Mouse (Mus musculus) frontal cortex, postnatal 36 days (tissue): Measurements from ENCODE around the gene Prkcd.
"Not testable (repeated sequence)": the region's sequence is repeated elsewhere in the genome, so short reads cannot be mapped to it uniquely, and the experiment has no call there.

Experiments used
- DNase-seq, 2 experiments: peaks; one replicate each; pipeline ENCODE4 v3.0.0; 2022; ENCODE audit warnings: low spot score in 2 of 2

Prkcd gene

DNA sequence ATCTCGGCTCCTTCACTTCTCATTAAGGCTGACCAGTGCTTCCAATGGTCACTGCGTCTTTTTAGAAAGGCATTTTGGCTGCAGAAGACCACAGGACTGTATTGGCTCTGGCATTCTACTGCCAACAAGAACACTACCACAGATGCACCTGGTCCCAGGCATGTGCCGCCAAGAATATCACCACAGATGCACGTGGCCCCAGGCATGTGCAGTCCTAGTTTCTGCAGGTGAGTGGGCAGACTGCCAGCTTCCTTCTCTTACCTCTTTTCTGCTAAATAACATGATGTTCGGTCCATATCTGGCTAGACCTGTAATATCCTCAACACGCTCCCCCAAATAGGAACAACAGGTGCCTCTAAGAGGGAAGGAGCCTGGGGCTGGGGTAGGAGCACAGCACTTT is 17.8 kb downstream of the Prkcd start:
- no peak for DNase-seq

DNA sequence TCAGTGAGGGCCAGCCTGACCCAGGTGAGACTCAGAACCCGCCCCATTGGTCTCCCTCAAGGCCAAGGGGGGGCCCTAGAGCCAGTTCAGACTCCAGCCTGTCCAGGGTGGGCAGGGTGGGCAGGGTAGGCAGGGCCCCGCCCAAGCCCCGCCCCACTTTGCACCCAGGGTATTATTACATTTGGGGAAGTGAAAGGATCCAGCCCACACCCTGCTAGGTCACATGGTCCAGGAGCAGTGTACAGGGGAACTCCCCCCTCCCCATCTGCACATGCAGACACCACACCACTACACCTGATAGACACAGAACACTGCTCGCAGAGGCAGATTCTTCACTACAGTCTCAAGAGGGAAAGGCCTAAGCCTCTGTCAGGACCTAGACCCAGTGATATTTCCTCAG is 18.3 kb downstream of the Prkcd start:
- DNase-seq: no peak

DNA sequence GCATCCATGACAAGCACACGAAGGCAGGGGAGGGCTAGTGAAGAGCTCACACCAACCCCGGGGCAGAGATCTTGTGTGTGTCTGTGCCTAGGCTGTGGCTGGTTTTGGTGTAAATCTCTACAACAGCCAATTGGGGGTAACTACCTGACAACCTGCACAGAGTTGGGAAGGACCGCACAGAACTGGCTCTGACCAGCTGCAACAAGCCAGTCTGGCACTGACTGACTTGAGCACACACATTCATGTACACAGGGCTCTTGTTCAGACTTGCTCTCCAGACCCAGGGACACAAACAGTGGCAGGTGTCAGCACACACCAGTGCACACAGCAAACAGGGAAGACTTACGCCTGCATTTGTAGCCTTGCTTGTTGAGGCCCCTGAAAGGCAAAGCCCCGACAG is 19.2 kb downstream of the Prkcd start:
- no peak for DNase-seq

DNA sequence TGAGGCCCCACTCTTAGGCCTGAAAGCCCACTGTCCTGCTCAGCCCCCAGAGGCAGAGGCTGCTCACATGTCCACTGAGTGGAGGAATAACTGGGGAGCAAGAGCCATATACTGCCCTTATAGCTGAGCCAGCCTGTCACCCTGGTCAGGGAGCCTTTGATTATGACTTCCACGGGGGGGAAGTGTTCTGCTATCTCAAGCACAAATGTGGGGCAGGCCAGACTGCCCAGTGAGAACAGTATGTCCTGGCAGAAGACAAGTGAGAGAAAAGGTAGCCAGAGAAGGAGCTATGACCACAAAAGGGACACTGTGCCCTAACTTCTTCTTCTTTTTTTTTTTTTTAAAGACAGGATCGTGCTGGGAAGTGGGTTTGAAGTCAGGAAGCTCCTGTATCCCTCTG is 28.9 kb downstream of the Prkcd start:
- no peak for DNase-seq

DNA sequence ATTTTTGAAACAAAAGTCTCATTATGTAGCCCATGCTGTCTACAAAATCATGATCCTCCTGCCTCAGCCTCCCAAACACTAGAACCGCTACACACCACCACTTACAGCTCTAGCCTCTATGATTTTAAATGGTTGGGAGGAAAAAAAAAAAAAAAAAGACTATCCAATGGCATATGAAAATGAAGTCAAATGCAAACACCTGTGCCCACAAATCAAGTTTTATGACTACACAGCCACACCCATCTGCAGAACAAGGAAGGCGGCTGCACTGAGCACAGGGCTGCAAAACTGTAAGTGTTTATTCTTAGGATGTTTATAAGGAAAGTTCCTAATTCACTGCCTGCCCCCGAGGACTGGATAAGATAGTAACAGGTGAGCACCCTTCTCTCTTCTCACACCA is 29.6 kb downstream of the Prkcd start:
- no peak for DNase-seq

DNA sequence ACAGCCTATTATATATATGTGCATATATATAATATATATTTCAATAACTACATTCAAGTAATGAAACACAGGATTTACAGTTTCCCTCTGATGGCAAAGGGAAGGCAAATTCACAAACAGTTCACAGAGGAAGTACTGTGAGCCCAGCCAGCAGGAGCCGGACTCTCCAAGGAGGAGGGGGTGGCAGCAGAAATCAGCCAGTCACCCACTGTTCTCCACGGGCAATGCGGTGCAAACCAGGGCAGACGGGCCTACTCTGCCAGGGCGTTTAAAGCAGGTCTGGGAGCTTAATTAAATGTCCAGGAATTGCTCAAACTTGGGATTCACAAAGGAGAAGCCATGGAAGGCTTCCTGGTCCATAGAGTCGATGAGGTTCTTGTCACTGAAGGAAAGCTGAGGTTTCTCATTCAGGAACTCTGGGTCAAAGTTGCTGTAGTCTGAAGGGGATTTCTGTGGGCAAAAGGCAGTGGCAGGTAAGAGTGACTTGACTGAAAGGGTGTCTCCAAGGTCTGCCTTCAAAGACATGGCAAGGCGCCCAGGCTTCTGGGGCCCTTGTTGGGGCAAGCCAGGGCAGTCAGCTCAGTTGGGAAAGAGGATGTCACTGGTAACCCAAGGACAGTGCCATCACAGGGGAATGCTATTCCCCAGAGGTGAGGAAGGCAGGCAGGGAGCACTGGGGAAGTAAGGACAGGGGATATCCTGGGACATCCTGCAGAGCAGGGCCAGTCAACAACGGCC is 30.3 kb downstream of the Prkcd start:
- DNase-seq: no peak

DNA sequence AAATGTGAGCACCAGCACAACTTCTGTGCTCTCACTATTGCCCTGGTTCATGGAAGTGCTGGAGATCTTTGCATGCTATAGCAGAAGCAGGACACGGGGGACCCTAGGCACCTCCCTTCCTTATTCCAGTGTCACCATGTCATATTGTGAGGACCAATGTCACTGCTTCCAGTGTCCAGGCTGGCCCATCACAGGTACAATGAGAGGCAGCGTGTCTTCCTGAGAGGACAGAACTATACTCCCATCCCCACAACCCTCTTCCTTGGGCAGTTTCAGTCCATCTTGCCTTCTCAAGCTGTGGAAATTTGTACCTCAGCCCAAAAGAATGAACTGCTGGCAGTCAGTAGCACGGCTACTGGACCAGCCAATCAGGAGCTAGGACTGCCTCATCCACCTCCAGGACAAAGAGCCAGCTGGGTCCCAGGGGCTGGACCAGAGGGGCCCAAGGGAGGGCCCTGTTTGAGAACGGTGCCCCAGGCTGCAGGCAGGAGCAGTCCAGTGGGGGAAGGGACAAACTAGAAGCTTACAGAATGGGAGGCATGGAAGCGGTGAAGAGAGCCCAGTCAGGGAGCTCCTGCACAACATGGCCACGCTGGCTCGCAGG is 31.8 kb downstream of the Prkcd start:
- DNase-seq: peak in 1 of 2 experiments; percentile 23

DNA sequence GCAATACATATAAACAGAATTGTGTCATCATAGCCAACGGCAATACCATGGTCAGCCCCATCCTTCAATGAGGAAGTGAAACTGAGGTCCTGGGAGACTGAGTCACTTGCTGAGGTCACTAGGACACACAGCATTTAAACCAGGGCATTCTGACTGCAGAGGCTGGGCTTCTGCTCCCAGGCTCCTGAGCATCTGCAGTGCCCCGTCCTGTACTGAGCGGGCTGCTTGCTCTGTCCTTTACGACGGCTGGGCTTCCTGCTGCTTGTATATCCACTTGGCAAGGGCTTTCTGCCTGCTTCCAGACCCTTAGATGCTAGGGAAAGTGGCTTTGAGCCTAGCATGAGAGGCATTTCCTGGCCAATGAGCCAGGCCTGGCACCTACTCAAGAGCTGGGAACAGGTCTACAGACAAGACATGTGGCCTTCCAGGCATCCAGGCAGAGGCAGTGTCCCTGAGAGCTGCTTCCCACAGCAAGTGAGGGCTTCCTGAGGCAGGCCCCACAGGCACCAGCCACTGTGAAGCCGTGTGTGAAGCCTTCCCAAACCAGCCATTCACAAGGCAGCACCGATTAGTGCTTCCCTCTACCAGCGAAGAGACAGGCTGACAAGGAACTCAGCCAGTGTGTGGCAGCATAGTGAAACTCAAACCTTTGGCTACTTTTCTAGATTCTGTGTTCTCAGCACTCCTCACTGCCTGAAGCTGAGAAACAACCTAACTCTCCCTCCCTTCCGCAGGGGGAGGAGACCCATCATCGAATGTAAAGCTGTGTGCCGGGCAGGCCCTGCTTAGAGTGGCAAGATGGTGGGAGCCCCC is 32.5 kb downstream of the Prkcd start:
- DNase-seq: peak in 1 of 2 experiments; percentile 46

DNA sequence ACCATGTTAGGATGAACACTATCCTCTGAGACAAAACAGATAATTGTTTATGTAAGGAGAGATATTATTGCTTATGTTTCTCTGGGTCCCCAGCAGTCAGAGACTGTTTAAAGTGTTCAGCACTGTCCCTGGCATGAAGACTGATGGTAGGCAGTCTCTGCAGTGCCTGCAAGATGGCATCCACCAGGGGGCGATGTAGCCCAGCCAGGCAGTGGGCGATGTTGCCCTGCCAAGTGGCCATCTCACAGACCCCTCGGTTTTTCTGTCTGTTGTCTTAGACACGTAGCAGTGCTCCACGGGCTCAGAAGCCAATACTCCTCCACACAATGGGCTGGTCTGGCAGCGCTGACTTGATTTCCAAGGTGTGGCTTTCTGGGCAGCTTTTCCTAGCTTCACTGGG is 34.6 kb downstream of the Prkcd start:
- DNase-seq: peak; percentile 61 to 74

DNA sequence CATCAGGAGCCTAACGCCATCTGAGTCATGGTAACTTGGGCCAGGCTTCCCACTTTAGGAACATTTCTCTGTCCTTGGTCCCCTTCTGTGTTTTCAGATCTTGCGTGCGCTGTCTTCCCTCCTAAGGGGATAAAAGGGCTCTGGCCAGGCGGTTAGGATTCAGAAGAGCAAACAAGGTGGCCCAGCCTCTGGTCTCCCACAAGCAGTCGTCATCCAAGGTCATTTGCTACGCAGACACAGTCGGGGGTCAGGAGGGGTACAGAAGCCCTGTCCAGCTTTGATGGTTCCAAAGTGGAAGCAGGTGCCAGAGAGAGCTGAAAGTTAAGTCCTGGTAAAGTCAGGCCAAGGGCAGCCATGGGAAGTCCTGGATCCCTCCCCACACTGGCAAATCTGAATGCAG is 35.1 kb downstream of the Prkcd start:
- no peak for DNase-seq

DNA sequence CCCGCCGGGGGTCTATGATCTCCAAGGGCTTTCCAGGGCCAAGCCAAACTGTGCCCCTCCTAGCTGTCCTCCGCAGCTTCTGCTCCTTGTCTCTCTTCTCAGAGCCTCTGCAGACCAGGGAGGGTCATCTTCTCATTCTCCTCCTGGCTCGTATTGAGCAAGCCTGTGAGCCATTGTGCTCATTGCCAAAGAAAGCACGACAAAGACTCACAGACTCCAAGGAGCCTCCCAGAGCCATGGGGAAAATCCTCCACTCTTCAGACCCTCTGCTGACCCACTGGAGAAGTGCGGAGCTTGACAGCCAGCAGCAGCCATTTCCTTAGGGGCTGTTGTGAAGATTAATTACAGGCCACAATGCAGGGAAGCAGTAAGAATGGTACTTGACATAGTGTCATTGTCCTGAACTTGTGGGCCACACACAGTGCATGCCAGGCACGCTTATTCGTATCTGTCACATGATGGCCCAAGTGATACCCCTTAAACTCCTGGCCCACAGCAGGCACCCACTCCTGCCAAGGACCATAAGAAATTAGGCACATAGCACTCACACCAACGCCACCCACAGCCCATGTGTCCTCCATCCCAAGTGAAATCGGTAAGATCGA is 35.9 kb downstream of the Prkcd start:
- no peak for DNase-seq

DNA sequence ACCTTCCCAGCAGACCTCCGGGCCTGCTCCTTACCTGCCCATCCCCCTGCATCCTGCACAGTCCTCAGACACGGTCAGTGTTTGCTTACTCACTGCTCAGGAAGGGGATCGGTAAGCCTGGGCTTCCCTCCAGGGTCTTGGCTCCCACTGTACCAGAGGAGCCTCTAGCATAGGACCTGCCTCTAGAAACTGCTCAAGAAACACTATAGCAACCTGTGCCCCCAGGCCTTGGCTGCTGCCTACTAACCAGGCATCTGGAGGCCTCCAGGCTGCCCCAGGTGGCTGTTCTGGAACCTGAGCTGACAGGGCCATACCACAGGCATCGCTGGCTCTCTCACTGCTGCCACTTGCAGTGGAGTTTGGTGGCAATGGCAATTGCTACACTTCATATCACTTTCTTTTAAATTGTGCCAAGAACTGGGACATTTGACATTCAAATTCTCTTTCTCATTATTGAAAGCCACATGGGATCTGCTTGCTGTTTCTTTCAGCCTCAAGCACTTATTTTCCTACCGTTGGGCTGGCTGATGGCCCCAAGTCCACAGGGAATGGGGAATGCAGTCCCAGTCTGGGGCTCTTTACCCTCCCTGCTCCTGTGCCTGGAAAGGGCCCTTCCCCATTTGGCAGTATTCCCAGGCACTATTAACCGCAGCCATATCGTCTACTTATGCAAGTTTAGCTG is 39.1 kb downstream of the Prkcd start:
- no peak for DNase-seq

DNA sequence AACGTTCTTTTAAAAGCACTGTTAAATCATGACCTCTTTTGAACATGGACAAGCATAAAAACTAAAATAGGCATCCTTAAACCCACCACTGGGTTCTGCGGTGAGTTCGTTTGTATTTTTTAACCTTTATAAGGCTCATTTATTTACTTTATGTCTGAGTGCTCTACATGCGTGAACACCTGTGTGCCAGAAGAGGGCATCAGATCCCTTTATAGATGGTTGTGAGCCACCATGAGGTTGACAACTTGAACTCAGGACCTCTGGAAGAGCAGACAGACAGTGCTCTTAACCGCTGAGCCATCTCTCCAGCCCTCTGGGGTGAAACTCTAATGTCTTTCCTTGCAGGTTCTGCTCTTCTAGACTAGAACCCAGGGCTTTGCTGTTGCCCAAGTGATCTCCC is 40.7 kb downstream of the Prkcd start:
- no peak for DNase-seq

DNA sequence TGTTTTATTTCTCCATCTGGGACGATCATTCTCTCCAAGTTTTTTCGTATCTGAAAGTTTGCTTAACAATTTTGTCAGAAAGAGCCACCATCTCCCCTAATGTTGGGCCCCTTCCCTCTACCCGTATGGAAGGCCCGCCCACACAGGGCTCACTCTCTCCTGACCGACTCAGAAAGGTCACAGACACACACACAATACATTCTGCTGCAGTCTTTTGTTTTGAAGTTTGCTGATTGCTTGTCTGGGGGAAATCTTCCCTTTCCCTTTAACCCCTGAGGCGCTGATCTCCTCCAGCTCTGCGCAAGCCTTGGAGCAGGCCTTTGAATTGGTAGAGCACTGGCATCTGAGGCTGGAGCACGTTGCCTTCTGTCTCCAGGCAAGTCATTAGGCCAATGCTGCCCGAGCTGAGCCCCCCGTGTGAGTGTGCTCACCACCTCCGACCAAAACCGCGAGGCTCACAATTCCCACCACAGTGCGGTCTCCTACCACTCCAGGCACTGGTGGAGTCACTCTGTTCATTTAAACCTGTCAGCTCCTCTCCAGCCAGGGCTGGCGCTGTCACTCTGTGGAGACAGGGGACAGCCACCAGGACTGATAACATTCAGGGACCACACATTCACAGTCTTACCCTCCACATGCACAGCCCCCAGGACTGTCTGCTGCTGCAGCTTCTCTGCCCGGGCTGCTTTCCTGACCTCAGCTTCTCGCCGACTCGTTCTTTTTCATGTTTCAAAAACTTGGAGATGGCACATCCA is 41.3 kb downstream of the Prkcd start:
- no peak for DNase-seq

DNA sequence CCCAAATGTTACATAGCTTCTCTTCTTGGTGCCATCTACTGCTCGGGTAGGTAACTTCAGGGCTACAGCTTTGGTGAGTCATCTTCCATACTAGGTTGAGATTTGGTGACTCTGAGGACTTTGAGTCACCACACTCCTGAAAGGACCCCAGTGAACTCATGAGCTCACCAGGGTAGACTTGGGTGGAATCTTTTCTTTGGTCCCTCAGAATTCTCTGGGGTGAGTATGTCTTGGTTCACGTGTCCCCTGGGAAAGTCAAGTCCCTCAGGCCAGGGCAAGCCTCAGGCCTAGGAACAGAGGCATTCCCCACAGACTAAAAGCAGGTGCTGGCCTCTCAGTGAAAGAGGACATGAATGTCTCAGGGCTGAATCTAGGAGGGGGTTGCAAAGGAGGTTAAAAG is 41.9 kb downstream of the Prkcd start:
- DNase-seq: no peak

DNA sequence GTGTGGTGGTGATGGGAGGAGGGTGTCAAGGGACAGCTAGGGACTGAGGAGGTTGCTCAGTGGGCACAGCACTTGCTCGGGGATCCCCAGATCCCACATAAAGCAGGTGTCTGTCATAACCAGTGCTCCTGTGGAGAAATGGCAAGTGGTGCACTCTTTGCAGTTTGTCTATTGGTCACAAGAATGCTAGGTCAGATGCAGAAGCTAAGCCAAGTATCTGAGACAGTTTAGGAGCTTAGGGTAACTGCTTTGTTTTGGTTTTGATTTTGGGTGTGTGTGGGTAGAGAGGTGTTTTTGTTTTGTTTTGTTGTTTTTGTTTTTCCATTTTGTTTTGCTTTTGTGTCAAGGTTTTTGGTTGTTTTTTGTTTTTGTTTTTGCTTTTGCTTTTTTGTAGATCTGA is 44.8 kb downstream of the Prkcd start:
- DNase-seq: no peak

DNA sequence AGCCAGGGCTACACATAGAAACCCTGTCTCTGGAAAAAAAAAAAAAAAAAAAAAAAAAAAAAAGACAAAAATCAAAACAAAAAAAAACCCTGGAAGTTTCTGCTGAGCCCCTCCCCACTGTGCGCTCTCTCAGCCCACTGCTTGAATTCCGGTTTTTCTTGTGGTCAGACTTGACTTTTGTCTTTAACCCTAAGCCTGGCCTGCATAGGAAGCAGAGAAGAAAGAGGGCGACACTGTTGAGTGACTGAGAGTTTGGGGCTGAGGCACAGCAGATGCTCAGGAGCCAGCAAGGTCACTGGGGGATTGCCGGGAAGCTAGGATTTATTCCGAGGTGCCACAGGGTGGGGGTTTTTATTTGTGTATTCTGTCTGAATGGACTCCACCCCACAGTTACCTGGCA is 46.1 kb downstream of the Prkcd start:
- no peak for DNase-seq

DNA sequence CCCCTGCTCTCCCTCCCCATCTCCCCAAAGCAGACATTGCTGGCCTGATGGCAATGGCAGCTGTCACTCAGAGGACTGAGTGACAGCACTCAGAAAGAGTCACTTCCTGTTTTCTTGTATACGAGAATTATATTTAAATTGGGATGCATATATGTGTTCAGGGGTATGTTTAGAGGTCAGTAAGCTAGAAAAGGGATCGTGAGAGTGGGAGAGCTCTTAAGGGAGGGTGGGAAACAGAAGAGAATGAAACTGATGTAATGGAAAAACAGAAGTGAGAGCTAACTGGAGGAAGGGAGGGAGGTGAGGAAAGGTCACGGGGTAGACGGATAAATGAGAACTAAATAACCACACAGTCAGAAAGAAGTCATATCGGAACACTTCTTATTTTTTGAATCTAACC is 46.8 kb downstream of the Prkcd start:
- no peak for DNase-seq

DNA sequence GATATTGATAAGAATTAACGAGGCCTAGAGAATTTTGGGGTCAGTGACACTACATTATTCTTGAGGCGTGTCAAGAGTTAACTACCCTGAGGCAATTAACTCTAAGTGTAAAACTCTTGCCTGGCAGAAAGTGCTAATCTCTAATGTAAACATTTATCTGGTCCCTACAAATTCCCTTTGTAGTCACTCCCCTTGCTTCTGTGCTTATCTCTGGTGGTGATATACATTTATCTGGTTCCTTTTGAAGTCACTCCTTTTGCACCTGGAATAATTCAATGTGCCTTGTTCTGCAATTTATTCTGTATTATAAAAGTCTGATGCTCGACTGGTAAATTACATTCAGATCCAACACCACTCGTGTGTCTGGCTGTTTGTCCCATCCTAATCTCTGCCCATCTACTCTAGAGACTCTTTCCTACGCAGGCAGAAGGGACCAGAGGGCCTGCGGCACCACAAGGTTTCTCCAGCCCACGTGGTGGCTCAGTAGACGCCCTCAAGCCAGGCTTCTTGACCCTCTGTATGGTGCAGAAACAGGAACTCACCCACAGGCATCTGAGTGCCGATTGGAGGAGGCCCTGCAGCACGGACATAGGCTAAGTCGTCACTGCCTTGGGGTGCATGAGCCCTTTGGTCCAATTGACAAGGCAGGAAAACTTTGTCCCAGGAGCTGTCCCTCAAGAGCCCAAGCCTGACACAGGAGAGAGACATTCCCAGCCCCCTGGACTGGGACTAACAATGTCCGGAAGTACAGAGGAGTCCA is 48.5 kb downstream of the Prkcd start:
- not testable (repeated sequence) for DNase-seq

DNA sequence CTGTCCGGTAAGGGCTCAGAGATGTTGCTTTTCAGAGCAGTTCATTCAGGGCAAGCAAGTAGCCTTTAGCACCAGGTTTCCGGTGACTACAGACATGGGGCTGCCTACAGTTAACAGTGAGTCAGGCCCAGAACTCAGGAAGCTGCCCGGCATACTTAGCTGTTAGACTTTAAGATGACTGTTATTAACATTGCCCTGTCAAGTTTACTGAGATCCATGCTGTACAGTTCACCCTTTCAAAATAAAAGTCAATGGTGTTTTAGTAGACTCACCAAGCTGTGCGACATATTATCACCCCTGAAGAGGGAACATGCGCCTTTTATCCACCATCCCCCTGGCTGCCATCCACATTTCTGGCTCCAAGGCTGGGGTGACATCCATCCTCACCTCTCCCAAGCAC is 49.8 kb downstream of the Prkcd start:
- no peak for DNase-seq
